Mouse (Mus musculus) kidney, adult 2 months (tissue): Measurements from ENCODE around the gene Snx33.

Source experiments
- CTCF ChIP-seq: fragments of 200-500 bp; conservative IDR thresholded peaks from 2 replicates; pipeline ENCODE4 v1.5.1; 2011; ENCODE audit warnings: low read depth, mild to moderate bottlenecking, control low read depth, low read length, moderate library complexity, mixed read lengths; ENCODE audit not compliant: insufficient read depth, insufficient read length
- POLR2A ChIP-seq: fragments of 200-500 bp; IDR thresholded peaks from one replicate; pipeline ENCODE4 v1.6.1; 2011; ENCODE audit warnings: low read depth, low read length, control low read depth

DNA sequence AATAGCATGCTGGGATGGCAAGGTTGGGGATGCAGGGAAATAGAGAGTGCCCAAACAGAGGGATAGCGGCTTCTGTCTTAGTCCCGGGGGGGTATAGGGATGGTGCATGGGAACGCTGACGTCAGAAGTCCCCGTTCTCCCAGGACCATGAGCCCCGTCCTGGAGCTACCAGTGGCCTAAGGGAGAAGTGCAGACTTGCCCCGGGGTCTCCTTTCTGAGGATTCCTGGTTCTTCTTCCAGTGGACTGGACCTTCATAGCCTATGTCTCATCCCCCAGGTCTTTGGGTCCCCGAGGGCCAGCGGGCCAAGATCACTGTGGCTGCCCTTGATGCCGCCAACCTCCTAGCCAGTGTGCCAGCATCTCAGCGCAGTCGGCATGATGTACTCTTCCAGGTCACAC is 31.4 kb downstream of the Snx33 start:
- TF ChIP-seq CTCF (no peak), POLR2A (no peak)
